Mouse (Mus musculus): ENCODE data around the gene BC005537.

Gene BC005537

DNA sequence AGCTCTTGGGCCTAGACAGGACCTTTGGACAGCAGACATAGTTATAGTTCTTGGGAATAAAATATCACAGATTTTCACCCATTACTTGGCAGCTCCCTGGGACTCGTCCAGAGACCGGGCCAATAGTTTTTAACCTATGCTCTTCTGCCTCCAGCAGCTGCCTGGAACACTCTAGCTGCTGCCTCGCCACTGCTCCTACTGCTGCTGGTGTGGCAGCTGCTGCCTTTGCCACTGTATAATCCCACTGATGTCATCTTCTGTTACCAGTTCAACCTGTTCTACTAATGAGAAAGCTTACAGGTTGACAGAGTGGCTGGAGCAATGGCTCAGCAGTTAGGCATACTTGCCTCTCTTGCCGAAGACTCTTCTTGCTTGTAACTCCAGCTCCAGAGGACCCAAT, 47.9 kb downstream of the BC005537 start:
- DNase-seq: no peak

DNA sequence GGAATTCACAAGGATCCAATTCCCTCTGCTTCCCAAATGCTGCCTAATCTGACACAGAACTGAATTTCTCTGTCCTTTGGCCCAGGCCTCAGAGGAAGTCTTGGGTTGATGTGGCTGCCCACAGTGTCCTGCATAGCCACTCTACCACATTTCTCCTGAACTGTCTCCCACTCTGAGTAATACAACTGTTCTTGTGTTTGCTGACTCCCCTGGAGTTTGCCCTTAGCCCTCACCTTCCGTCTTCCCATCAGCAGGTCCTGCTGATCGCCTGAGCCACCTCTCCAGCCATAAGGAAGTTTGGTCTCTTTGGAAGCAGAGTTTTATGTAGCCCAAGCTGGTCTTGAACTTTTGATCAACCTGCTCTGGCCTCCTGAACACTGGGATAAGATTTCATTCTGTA, 50.5 kb downstream of the BC005537 start:
- no peak for DNase-seq

GRCm38 (mm10) chr13:24852570-24852969, 51.1 kb downstream of the BC005537 start:
- DNase-seq: no peak

GRCm38 (mm10) chr13:24859115-24859514, 57.7 kb downstream of the BC005537 start:
- DNase-seq: no peak

DNA sequence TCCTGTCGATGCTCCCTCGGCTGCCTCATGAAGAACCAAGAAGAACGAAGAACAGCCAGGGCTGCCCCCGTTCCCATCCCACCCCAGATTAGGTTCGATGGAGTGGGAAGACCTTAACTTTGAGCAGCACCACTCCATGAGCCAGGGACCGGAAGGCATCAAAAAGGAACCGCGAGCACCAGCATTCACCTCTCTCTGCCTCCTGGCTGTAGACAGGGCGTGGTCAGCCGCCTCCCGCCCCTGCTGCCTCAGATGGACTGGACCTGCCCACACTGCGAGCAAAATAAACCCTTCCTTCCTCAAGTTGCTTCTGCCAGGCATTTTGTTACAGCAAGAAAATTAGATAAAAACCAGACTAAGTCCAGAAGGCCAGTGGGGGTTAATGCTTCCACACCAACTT, 59.6 kb downstream of the BC005537 start:
- DNase-seq: no peak

GRCm38 (mm10) chr13:24862021-24862420, 60.6 kb downstream of the BC005537 start:
- DNase-seq: peak; percentile 5

DNA sequence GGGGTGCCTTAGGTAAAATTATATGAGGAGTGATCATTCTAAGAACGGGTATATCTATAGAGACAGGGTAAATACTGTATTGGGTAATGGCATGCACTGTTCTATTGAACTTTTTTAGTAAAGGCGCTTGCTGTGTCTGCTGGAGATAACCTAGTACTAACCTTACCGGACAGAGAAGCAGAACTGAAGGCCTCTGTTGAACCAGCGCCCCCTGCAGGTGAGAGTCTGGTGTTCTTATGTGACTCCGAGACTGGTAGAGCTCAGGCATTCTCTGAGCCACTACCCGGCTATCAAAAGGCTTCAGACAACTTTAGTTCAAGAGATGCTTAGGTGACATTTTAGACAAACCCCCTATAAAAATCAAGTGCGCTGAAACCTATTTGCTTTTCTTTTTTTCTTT, 61.1 kb downstream of the BC005537 start:
- peak; percentile 58 for DNase-seq
